Mouse (Mus musculus) WW6 (cell line): ENCODE measurements at regions not wholly inside any gene's neighbourhood (a gene's known extent, or its start where the extent isn't known, plus 50 kb on each side); places are given as distances from the start of the nearest gene placed in this dataset.
"Not testable (repeated sequence)": the region's sequence is repeated elsewhere in the genome, so short reads cannot be mapped to it uniquely, and the experiment has no call there.

Experiments used
- DNase-seq: peaks from one replicate; pipeline ENCODE4 v3.0.0-alpha.2; 2013; ENCODE audit warnings: low read depth, low spot score

GRCm38 (mm10) chr6:22523582-22524234 lies 167.7 kb upstream of the Fam3c start:
- no peak for DNase-seq

GRCm38 (mm10) chr6:22506871-22507270 lies 150.8 kb upstream of the Fam3c start:
- DNase-seq, result no peak

- no peak for DNase-seq
Measured at GRCm38 (mm10) chr6:22497306-22497705, 141.3 kb upstream of the Fam3c start.

GRCm38 (mm10) chr6:22496471-22496870 lies 140.4 kb upstream of the Fam3c start:
- no peak for DNase-seq

DNA sequence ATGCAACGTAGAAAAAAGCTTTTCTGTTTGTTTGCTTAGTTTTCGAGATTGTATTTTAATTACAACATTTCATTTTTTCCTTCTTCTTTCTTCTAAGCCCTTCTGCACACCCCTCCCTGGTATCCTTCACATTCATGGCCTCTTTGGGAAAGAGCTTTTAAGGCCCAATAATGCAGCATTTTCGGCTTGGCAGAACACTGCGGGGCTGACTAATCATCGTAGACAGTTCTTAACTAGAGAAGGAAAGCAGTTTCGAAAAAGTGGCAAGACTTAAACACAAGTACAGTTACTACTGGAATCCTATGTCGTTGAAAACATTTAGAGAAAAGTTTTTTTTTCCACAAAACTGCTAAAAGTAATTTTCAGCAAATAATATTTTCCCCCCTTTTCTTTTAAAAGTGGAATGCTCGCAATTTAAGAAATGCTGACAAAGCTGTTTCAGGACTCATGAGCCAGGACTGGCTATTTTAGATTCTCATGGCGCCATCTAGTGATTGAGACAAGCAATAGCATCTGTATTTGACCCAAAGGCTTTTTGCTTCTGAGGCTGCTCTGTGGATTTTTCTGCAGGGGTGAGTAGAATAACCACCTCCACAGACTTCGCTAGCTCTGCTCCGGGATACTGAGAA lies 137.7 kb upstream of the Fam3c start:
- peak; percentile 7 for DNase-seq

DNA sequence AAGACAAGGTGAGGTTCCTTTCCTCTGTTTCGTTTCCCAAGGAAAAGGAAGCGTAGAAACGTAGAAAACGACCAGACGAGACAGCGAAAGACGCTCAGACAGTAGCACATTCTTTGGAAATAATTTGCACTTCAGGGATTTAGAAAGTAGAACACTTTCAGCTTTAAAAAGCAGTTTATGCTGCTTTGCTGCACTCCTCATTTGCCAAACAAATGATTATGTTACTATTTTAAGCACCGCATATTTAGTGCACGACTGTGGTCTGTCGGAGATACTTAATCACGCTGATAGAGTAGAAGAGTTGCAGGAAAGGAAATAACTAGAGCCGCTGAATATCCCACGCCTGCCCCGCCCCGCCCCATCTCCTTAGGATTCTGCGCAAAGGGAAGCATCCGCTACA lies 136.9 kb upstream of the Fam3c start:
- no peak for DNase-seq

DNA sequence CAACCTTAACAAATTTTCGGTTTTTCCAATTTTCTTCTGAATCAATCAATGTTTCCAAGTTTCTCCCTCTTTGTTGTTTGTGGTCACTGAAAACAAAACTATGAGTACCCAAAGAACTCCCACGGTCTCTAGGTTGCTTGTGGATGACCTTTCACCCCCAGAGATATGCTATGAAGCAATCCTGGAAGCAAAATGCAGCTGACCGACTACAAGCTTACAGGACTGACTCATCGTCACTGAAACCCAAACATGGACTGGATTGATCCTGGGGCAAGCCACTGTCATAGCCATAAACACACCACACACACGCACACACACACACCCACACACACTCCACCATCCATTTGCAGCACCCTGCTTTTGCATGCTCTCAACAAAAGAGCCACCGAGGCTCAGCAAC lies 134.7 kb upstream of the Fam3c start:
- DNase-seq, result no peak

DNA sequence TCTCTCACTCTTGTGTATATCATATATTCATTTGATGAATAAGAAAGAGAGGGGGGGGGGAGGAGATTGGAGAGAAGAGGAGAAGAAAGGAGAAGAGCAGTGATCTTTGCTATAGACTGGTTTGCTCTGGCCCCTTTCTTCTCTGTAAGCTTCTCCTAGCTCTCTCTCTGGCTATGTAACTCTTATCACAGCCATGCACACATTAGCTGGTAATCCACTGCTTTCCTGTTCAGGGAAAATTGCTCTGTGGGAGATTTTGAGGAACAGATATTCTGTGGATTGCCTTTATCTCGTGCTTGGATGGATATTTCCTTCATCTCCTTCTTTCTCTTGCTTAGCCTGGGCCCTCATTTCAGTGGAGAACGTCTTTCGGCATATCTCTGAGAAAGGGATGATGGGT lies 131.4 kb upstream of the Fam3c start:
- DNase-seq, result no peak

DNA sequence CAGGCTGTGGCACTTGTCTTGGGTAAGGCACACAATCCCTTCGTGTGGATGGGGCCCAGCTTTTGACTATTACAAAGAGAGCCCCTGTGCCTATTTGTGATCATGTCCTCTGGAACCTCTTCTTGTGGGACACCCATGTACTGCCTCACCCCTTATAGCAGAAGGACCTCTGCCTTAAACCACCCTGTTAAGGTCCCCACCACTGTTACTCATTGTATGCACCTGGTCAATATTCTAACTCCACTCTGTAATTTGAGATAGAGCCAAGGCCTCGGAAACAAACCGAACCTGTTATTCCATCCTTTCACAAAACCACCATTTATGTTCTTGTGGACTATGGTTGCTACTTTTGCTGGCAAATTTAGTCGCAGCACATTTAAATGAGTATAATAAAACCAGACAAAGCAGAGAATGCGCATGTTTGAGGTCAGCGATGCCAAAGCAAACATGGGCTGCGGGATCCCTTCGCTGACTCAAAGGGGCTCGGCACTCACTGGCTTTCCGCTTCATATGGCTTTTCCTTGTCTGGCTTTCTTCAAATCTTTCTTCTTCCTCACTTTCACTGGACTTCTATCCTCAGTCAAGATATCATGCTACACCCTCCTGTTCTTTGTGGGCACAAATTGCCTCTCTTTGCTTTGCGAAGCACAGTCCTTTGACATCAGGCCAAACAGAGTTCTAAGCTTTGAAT lies 129.9 kb upstream of the Fam3c start:
- DNase-seq, result no peak

DNA sequence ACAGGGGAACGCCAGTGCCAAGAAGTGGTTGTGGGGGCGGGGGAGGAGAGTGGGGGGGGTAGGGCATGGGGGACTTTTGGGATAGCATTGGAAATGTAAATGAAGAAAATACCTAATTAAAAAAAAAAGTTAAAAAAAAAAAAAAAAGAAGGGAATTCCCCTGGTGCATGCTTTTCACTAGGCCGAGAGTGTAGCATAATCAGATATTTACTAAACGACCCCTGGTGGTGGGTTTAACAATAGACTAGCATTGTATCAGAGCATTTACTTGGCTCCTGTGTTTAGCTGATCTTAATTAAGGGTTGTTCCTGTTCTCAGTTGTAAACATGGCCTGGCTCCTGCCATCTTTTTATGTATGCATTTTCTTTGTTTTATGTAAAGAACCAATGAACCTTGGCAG lies 126.2 kb upstream of the Fam3c start:
- DNase-seq, result not testable (repeated sequence)

DNA sequence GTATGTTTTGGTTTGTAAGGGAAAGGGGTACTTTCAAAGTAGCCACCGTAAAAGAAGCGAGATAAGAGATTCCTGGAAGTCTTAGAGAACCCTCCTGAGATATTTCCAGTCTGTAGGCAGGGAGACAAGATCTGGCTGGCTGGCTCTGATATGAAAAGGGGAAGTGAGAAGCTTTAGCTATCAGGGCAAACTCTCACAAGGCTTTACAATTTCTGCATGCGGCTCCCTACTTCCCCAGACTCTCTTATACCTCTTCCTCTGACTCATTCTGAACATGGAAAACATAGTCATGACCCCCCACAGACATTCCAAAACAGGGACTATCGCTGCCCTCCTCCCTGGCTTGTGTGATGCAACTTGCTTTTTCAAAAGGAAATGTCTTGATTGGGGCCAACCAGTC lies 118.6 kb upstream of the Fam3c start:
- no peak for DNase-seq

DNA sequence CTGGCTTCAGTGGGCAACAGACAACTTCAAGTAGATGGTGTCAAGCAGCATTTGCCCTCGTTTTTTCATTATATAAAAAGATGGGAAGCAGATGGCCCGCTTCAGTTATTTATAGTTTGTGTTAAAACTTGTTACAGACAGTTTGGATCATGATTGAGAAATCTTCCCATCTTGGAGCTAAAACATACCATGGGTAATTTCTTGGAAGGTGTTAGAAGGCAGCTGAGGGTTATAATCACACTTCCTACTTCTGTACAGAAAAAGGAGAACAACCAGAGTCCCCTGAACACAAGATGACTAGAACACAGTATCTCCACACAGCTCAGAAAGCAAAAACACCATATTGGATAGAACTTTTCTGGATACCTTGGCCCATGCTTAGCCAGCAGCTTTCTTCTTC lies 118.0 kb upstream of the Fam3c start:
- DNase-seq, result no peak

DNA sequence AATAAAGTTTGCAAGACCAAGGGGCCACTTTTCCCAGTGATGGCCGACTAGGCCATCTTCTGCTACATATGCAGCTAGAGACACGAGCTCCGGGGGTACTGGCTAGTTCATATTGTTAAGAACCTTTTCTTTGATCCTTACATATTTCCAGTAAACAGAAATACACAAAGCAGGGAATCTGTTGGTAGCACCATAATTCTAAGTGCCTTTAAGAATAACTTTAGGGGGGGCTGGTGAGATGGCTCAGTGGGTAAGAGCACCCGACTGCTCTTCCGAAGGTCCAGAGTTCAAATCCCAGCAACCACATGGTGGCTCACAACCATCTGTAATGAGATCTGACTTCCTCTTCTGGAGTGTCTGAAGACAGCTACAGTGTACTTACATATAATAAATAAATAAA lies 116.4 kb upstream of the Fam3c start:
- DNase-seq, result not testable (repeated sequence)

DNA sequence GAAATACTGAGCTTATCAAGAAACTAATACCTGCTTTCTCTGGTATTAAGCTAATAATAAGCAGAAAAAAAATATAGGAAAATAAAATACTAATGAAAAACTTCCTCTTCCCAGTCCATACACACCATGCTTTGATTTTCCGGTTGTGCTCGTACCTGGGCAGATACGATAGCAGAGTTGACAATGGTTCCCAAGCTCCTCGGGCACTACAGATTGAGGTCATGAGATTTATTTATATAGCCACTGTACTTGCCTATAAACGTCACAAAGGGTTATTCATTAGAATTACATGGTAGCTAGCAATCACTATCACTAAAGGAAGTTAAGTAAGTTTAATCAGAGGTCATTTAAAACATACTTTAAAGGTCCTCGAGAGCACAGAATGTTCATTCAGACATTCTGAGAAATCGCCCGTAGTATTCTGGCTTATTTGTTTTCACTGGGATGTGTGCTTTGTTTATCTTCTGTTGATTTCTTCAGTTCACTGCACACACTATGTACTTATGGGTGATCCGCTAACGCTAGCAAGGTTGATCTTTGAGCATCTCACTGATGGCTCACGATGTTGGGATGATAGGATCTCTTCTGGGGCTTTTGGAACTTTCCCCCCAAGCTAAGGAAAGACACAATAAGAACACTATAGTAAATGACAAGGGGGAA lies 111.4 kb upstream of the Fam3c start:
- no peak for DNase-seq

GRCm38 (mm10) chr6:22465926-22466325 lies 109.9 kb upstream of the Fam3c start:
- no peak for DNase-seq

GRCm38 (mm10) chr6:22459440-22460016 lies 103.5 kb upstream of the Fam3c start:
- DNase-seq, result no peak

- DNase-seq, result no peak
Measured at GRCm38 (mm10) chr6:22452203-22452602, 96.2 kb upstream of the Fam3c start.

- no peak for DNase-seq
Measured at GRCm38 (mm10) chr6:22450501-22450900, 94.5 kb upstream of the Fam3c start.

GRCm38 (mm10) chr6:22448906-22449305 lies 92.9 kb upstream of the Fam3c start:
- no peak for DNase-seq

- DNase-seq, result no peak
Measured at GRCm38 (mm10) chr6:22447636-22448035, 91.6 kb upstream of the Fam3c start.

- DNase-seq, result no peak
Measured at GRCm38 (mm10) chr6:22446621-22447310, 90.7 kb upstream of the Fam3c start.

DNA sequence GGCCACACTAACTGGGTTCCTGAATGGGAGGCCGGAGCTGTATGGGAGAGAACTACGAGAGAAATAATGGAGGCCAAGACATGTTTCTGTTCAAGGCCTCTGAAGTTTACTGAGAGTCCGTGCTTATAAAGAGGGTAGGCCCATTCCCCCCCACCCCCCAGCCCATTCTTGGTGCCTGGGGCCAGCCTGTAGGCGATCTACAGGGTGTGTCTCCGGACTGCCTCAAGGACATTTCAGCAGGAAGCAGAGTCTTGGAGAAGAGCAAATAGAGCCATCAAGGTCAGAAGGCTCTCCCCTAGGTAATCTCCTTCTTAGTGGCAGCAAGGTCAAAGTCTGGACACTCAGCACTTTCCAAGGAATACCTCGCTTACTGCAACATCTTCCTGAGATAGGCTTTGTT lies 88.8 kb upstream of the Fam3c start:
- not testable (repeated sequence) for DNase-seq
